Mouse (Mus musculus): ENCODE results near the gene Pcgf5.

DNA sequence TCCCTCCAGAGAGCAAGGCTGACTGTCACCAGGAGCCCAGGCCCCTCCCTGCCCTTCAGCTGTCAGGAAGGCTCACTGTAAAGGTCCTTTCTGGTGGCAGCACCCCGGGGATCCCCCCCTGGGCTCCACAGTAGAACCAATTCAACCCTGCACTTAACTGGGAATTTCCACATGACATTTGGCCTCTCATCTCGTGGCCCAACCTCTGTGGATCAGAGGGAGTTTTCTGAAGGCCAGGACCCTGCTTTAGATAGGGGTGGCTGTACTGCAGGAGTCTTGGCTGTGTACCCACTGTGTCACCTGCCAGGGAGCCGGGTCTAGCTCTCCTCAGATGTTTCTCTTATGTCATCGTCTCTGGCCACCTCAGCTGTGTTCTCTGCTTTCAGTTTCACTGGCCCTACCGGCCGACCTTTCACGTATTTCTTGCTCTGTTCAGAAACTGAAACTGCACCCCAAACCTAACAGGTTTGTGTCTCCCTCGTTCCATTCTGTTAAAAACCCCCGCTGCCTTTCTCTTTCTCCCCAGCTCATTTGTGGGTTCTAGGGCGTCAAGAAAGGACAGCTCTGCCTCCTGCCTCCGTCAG, 27.2 kb downstream of the Pcgf5 start:
- TF ChIP-seq CTCF (IDR thresholded peaks at IDR 0.05; ENCODE audit: low read depth, low read length): no peak
- no peak for TF ChIP-seq POLR2A (IDR thresholded peaks at IDR 0.05; ENCODE audit: borderline replicate concordance, low read depth, low read length)
